Mouse (Mus musculus): ENCODE measurements around the gene Gm20388. TPM values are rescaled to one million over a fixed set of nuclear protein-coding genes. Genes with fewer than 3 reads are reported as not detected.

Gene Gm20388
- polyA plus RNA-seq, 1 experiment from 2014 or later, result not detected

GRCm38 (mm10) chr8:120051006-120051405 lies 140.4 kb downstream of the Gm20388 start:
- Histone ChIP-seq H3K4me2 (no peak overlapping the region), H3K4me3 (no peak overlapping the region), H3K9me3 (replicated peaks) (0 out of 2 replicates have a peak, but pooled peaks cover under 1% of the 10 kb centered on the region), H3K36me3 (no peaks in the 10 kb centered on the region), H3K9ac (no peak overlapping the region), H3K27me3 (replicated peaks) (peaks cover 31% of the 10 kb centered on the region), H3K27ac (no peak overlapping the region), H3K4me1 (0 out of 2 replicates have a peak, but pooled peaks cover 4% of the 10 kb centered on the region)
- ATAC-seq, result no peak
- 20% methylated on average over 4 of the region's 4 CpGs for WGBS (ENCODE audit: insufficient replicate concordance)

DNA sequence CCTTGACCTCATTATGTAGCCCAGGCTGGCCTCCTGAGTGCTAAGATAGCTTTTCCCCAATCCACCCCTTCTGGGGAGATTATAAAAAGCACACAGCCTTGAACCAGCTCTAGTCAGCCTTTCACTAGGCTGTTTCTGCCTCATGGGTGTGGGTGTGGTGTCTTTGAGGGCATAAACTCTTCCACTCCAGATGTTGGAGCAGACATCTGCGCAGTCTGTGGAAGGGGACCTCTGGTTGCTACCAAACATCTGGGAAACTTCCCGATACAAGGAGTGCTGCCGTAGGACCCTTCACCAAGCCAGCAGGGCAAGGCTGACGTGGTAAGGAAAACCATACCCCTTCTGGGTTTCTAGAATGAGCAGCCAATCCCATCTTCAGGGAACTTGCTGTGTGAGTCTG lies 141.3 kb downstream of the Gm20388 start:
- no peak for ATAC-seq
- Histone ChIP-seq H3K27ac (no peak overlapping the region), H3K4me2 (no peak overlapping the region), H3K27me3 (replicated peaks) (peaks cover 31% of the 10 kb centered on the region), H3K4me1 (0 out of 2 replicates have a peak, but pooled peaks cover 4% of the 10 kb centered on the region), H3K9ac (no peak overlapping the region), H3K4me3 (no peak overlapping the region), H3K36me3 (no peaks in the 10 kb centered on the region), H3K9me3 (replicated peaks) (0 out of 2 replicates have a peak, but pooled peaks cover 8% of the 10 kb centered on the region)
- 82% methylated on average over 4 of the region's 4 CpGs for WGBS (ENCODE audit: insufficient replicate concordance)

GRCm38 (mm10) chr8:120052318-120052717 lies 141.7 kb downstream of the Gm20388 start:
- Histone ChIP-seq H3K36me3 (no peaks in the 10 kb centered on the region), H3K4me3 (no peak overlapping the region), H3K4me1 (0 out of 2 replicates have a peak, but pooled peaks cover 4% of the 10 kb centered on the region), H3K27ac (no peak overlapping the region), H3K9me3 (replicated peaks) (0 out of 2 replicates have a peak, but pooled peaks cover 8% of the 10 kb centered on the region), H3K27me3 (replicated peaks) (peaks cover 31% of the 10 kb centered on the region), H3K9ac (no peak overlapping the region), H3K4me2 (no peak overlapping the region)
- ATAC-seq, result no peak
- 68% methylated on average over 8 of the region's 8 CpGs for WGBS (ENCODE audit: insufficient replicate concordance)

DNA sequence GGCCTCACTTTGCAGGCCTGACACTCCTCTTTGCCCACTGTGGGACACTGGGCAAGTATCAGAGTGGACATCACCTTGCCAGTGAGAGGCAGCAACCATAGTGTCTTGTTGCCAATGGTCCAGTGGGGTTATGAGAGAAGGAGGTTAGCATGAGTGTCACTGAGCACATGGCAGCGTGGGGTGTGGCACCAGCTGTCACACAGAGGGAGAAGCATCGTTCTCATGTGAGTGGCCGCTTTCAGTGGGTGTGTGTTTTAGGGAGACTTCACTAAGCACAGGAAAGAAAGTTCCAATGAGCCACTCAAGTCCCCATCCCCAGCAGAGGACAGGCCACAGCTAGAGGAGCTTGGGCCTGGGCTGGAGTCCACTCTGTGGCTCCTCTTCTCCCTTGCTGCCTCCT lies 144.2 kb downstream of the Gm20388 start:
- Histone ChIP-seq H3K27me3 (replicated peaks) (peaks cover 18% of the 10 kb centered on the region), H3K4me2 (no peak overlapping the region), H3K9me3 (replicated peaks) (0 out of 2 replicates have a peak, but pooled peaks cover 8% of the 10 kb centered on the region), H3K27ac (no peak overlapping the region), H3K9ac (no peak overlapping the region), H3K36me3 (no peaks in the 10 kb centered on the region), H3K4me1 (0 out of 2 replicates have a peak, but pooled peaks cover 4% of the 10 kb centered on the region), H3K4me3 (no peak overlapping the region)
- WGBS (ENCODE audit: insufficient replicate concordance), result 66% methylated on average over 3 of the region's 3 CpGs
- ATAC-seq, result no peak

DNA sequence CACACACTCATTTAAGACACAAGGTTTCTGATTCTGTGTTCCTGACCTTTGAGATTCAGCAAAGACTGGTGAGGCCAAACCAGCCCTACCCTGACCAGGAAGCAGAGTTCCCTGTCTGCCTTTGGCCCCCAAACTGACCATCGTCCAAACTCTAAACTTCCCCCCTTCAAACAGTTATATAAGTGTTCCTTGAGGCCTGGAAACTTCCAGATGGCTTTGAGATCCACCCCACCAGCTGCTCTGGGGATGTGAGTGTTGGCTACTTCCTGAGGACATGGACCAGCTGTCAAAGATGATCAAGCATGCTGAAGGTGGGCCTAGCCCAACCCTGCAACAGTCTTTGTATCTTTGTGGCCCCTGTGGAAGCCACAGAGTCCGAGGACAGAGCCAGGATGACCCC lies 146.4 kb downstream of the Gm20388 start:
- Histone ChIP-seq H3K4me1 (no peaks in the 10 kb centered on the region), H3K27ac (no peak overlapping the region), H3K27me3 (replicated peaks) (peaks cover 3% of the 10 kb centered on the region; the same call in 1 of the 2 replicates), H3K9me3 (replicated peaks) (0 out of 2 replicates have a peak, but pooled peaks cover 8% of the 10 kb centered on the region), H3K9ac (no peak overlapping the region), H3K36me3 (no peaks in the 10 kb centered on the region), H3K4me2 (no peak overlapping the region), H3K4me3 (no peak overlapping the region)
- no peak for ATAC-seq
- WGBS (ENCODE audit: insufficient replicate concordance), result 49% methylated on average over 2 of the region's 2 CpGs

- H3K9ac ChIP-seq, result no peak overlapping the region
- no peaks in the 10 kb centered on the region for H3K36me3 ChIP-seq
- no peak overlapping the region for H3K4me2 ChIP-seq
- no peaks in the 10 kb centered on the region for H3K4me1 ChIP-seq
- H3K9me3 ChIP-seq (replicated peaks), result no peaks in the 10 kb centered on the region
- ATAC-seq, result no peak
- WGBS (ENCODE audit: insufficient replicate concordance), result 74% methylated on average over 14 of the region's 14 CpGs
- no peak overlapping the region for H3K4me3 ChIP-seq
- no peak overlapping the region for H3K27ac ChIP-seq
- peaks cover 12% of the 10 kb centered on the region; the same call in 1 of the 2 replicates for H3K27me3 ChIP-seq (replicated peaks)
Measured at GRCm38 (mm10) chr8:120062742-120063141, 152.1 kb downstream of the Gm20388 start.

- no peak for ATAC-seq
- Histone ChIP-seq H3K9me3 (replicated peaks) (no peaks in the 10 kb centered on the region), H3K27me3 (replicated peaks) (peaks cover 12% of the 10 kb centered on the region; the same call in 1 of the 2 replicates), H3K4me1 (no peaks in the 10 kb centered on the region), H3K27ac (no peak overlapping the region), H3K4me3 (no peak overlapping the region), H3K9ac (no peak overlapping the region), H3K36me3 (no peaks in the 10 kb centered on the region), H3K4me2 (no peak overlapping the region)
- WGBS (ENCODE audit: insufficient replicate concordance), result 64% methylated on average over 2 of the region's 3 CpGs
Measured at GRCm38 (mm10) chr8:120063326-120063725, 152.7 kb downstream of the Gm20388 start.

GRCm38 (mm10) chr8:120065611-120066010 lies 155.0 kb downstream of the Gm20388 start:
- WGBS (ENCODE audit: insufficient replicate concordance), result 71% methylated on average over 8 of the region's 8 CpGs
- ATAC-seq, result no peak

DNA sequence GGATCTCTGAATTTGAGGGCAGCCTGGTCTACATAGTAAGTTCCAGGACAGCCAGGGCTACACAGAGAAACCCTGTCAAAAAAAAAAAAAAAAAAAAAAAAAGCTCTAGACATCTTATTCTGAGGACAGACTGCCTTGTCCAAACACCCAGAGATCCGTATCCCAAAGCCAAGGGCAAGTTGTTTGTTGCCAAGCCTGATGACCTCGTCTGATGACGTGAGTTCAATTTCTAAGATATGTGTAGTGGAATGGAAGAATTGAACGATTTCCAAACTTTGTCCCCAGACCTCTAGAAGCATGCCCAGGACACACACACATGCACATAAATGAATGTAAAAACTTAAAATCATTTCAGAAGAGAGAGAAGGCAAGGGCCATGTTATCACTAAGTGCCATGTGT lies 155.6 kb downstream of the Gm20388 start:
- no peak for ATAC-seq
- H3K9me3 ChIP-seq (replicated peaks), result no peaks in the 10 kb centered on the region
- H3K36me3 ChIP-seq, result no peaks in the 10 kb centered on the region
- no peaks in the 10 kb centered on the region for H3K4me1 ChIP-seq
- H3K27me3 ChIP-seq (replicated peaks), result peaks cover 16% of the 10 kb centered on the region; the same call in 1 of the 2 replicates
- no peak overlapping the region for H3K9ac ChIP-seq
- no peak overlapping the region for H3K4me3 ChIP-seq
- 59% methylated on average over 4 of the region's 4 CpGs for WGBS (ENCODE audit: insufficient replicate concordance)
- no peak overlapping the region for H3K27ac ChIP-seq
- H3K4me2 ChIP-seq, result no peak overlapping the region

More at GRCm38 (mm10) chr8:120065611-120066010, 155.0 kb downstream of the Gm20388 start:
- no peaks in the 10 kb centered on the region for H3K4me1 ChIP-seq
- H3K27ac ChIP-seq, result no peak overlapping the region
- no peaks in the 10 kb centered on the region for H3K9me3 ChIP-seq (replicated peaks)
- no peak overlapping the region for H3K9ac ChIP-seq
- peaks cover 15% of the 10 kb centered on the region; the same call in 1 of the 2 replicates for H3K27me3 ChIP-seq (replicated peaks)
- H3K36me3 ChIP-seq, result no peaks in the 10 kb centered on the region
- H3K4me2 ChIP-seq, result no peak overlapping the region
- H3K4me3 ChIP-seq, result no peak overlapping the region

- ATAC-seq, result no peak
- Histone ChIP-seq H3K36me3 (no peaks in the 10 kb centered on the region), H3K27me3 (replicated peaks) (peaks cover 21% of the 10 kb centered on the region; the same call in 1 of the 2 replicates), H3K4me1 (no peaks in the 10 kb centered on the region), H3K9ac (no peak overlapping the region), H3K27ac (no peak overlapping the region), H3K9me3 (replicated peaks) (no peaks in the 10 kb centered on the region), H3K4me2 (no peak overlapping the region), H3K4me3 (no peak overlapping the region)
- WGBS (ENCODE audit: insufficient replicate concordance), result 54% methylated on average over 19 of the region's 19 CpGs
Measured at GRCm38 (mm10) chr8:120067936-120068668, 157.5 kb downstream of the Gm20388 start.

GRCm38 (mm10) chr8:120071684-120072083 lies 161.0 kb downstream of the Gm20388 start:
- no peak overlapping the region for H3K4me2 ChIP-seq
- no peak overlapping the region for H3K27ac ChIP-seq
- H3K9ac ChIP-seq, result no peak overlapping the region
- H3K27me3 ChIP-seq (replicated peaks), result peaks cover 31% of the 10 kb centered on the region; the same call in 1 of the 2 replicates
- H3K9me3 ChIP-seq (replicated peaks), result no peaks in the 10 kb centered on the region
- no peak overlapping the region for H3K4me3 ChIP-seq
- no peaks in the 10 kb centered on the region for H3K36me3 ChIP-seq
- ATAC-seq, result peak; percentile 32; the same call in 1 of the 2 replicates
- 20% methylated on average over 4 of the region's 4 CpGs for WGBS (ENCODE audit: insufficient replicate concordance)
- H3K4me1 ChIP-seq, result no peaks in the 10 kb centered on the region

GRCm38 (mm10) chr8:120072259-120072658 lies 161.6 kb downstream of the Gm20388 start:
- Histone ChIP-seq H3K9me3 (replicated peaks) (no peaks in the 10 kb centered on the region), H3K36me3 (no peaks in the 10 kb centered on the region), H3K4me1 (no peaks in the 10 kb centered on the region), H3K9ac (no peak overlapping the region), H3K27me3 (replicated peaks) (peaks cover 33% of the 10 kb centered on the region; the same call in 1 of the 2 replicates), H3K4me2 (no peak overlapping the region), H3K27ac (no peak overlapping the region), H3K4me3 (no peak overlapping the region)
- WGBS (ENCODE audit: insufficient replicate concordance), result 65% methylated on average over 9 of the region's 9 CpGs
- no peak for ATAC-seq

All from liver, embryonic 12.5 days (tissue).